Mouse (Mus musculus): ENCODE data around the gene Vcam1. TPM values are rescaled to one million over a fixed set of nuclear protein-coding genes. Genes with fewer than 3 reads are reported as not detected.

Gene Vcam1
- polyA plus RNA-seq, 1 experiment from 2014 or later, result 52.1 TPM

DNA sequence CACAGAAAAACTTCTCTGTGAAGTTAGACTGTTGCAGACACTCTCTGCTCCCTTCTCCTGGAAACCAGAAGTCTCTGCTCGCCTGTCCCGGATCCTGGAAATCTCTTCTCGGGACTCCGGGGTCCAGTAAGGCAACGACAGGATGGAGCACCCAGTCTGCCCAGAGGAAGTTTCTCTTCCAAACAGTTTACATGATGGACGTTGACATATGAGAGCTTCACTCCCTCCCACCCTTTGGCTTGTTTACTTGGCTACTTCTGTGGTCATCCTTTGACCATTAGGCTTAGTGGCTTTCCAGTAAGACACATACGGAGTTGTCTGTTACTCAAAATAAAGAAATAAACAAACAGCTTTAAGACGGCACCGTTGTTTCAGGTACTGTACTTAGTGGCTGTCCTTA, 19.2 kb upstream of the Vcam1 start:
- no peak overlapping the region for H3K27ac ChIP-seq
- no peak overlapping the region for H3K4me3 ChIP-seq (replicated peaks)
- no peaks in the 10 kb centered on the region for H3K4me1 ChIP-seq
- H3K9ac ChIP-seq, result no peak overlapping the region
- H3K36me3 ChIP-seq, result no peaks in the 10 kb centered on the region
- no peaks in the 10 kb centered on the region for H3K27me3 ChIP-seq (replicated peaks)
- 0 out of 2 replicates have a peak overlapping the region, but pooled peaks have one; percentile 6 for H3K4me2 ChIP-seq
- WGBS, result 35% methylated on average over 9 of the region's 9 CpGs
- no peak for ATAC-seq (ENCODE audit: insufficient read depth, low FRiP score, low read depth)
- H3K9me3 ChIP-seq, result no peaks in the 10 kb centered on the region

GRCm38 (mm10) chr3:116141226-116141625, 11.7 kb upstream of the Vcam1 start:
- no peaks in the 10 kb centered on the region for H3K4me1 ChIP-seq
- WGBS, result 92% methylated on average over 3 of the region's 3 CpGs
- no peak overlapping the region for H3K4me3 ChIP-seq (replicated peaks)
- no peak overlapping the region for H3K27ac ChIP-seq
- no peaks in the 10 kb centered on the region for H3K27me3 ChIP-seq (replicated peaks)
- H3K9me3 ChIP-seq, result no peaks in the 10 kb centered on the region
- H3K4me2 ChIP-seq, result no peak overlapping the region
- no peaks in the 10 kb centered on the region for H3K36me3 ChIP-seq
- no peak for ATAC-seq (ENCODE audit: insufficient read depth, low FRiP score, low read depth)
- H3K9ac ChIP-seq, result no peak overlapping the region

DNA sequence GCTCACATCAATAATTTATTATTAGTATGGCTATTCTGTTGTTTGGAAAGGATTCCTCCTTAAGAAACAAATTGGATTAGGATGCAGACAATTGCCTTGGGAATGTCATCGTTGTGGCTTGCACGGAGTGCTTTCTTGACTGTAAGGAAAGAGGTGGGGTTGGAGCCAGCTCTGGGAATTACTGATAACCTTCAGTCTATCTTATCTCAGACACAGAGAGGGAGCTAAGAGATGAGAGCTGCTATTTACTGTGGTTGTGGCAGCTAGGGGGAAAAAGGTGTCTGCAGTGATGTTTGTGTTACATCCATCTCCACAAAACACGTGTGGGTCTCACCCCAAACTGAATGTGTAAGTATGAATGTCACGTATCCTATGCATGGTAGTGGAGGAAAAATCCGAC, 9.5 kb upstream of the Vcam1 start:
- WGBS, result 60% methylated on average over 5 of the region's 5 CpGs
- Histone ChIP-seq H3K36me3 (no peaks in the 10 kb centered on the region), H3K4me2 (no peak overlapping the region)

DNA sequence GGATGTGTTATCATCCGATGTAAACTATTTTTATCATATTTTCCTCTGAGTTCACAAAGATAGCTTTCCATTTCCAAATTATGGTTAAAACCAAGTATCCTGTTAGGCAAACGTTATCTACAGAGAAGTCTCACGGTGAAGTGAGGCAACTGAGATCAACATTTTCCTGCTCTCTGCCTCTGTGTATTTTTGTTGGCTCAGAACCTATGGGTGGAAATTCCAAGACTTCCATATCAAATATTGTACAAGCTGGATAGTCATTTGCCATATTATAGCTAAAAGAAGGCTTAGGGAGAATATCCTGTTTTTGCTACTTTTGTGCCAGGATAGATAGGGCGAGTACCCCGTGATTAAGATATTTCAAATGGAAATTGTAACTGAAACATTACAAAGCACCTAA, 8.6 kb upstream of the Vcam1 start:
- no peak for ATAC-seq (ENCODE audit: insufficient read depth, low FRiP score, low read depth)

More for the DNA sequence above, 9.5 kb upstream of the Vcam1 start:
- H3K4me1 ChIP-seq, result no peaks in the 10 kb centered on the region
- H3K4me3 ChIP-seq (replicated peaks), result no peak overlapping the region
- no peaks in the 10 kb centered on the region for H3K27me3 ChIP-seq (replicated peaks)
- H3K27ac ChIP-seq, result no peak overlapping the region
- H3K9ac ChIP-seq, result no peak overlapping the region
- H3K9me3 ChIP-seq, result no peaks in the 10 kb centered on the region
- no peak for ATAC-seq (ENCODE audit: insufficient read depth, low FRiP score, low read depth)

GRCm38 (mm10) chr3:116133363-116133762, 3.9 kb upstream of the Vcam1 start:
- no peak overlapping the region for H3K27ac ChIP-seq
- no peaks in the 10 kb centered on the region for H3K9me3 ChIP-seq
- WGBS, result 49% methylated on average over 5 of the region's 5 CpGs
- no peak overlapping the region for H3K9ac ChIP-seq
- H3K4me3 ChIP-seq (replicated peaks), result no peak overlapping the region
- H3K36me3 ChIP-seq, result no peaks in the 10 kb centered on the region
- H3K4me2 ChIP-seq, result no peak overlapping the region
- no peak for ATAC-seq (ENCODE audit: insufficient read depth, low FRiP score, low read depth)
- H3K4me1 ChIP-seq, result no peaks in the 10 kb centered on the region
- H3K27me3 ChIP-seq (replicated peaks), result no peaks in the 10 kb centered on the region

More for the DNA sequence above, 8.6 kb upstream of the Vcam1 start:
- Histone ChIP-seq H3K4me1 (no peaks in the 10 kb centered on the region), H3K9ac (no peak overlapping the region), H3K27ac (no peak overlapping the region), H3K36me3 (no peaks in the 10 kb centered on the region), H3K4me2 (no peak overlapping the region), H3K4me3 (replicated peaks) (no peak overlapping the region), H3K27me3 (replicated peaks) (no peaks in the 10 kb centered on the region), H3K9me3 (no peaks in the 10 kb centered on the region)
- 71% methylated on average over 5 of the region's 5 CpGs for WGBS

GRCm38 (mm10) chr3:116130711-116131110, 1.2 kb upstream of the Vcam1 start:
- no peak overlapping the region for H3K4me2 ChIP-seq
- H3K4me1 ChIP-seq, result 0 out of 2 replicates have a peak, but pooled peaks cover 3% of the 10 kb centered on the region
- no peaks in the 10 kb centered on the region for H3K36me3 ChIP-seq
- ATAC-seq (ENCODE audit: insufficient read depth, low FRiP score, low read depth), result no peak
- H3K4me3 ChIP-seq (replicated peaks), result no peak overlapping the region
- no peaks in the 10 kb centered on the region for H3K9me3 ChIP-seq
- H3K27me3 ChIP-seq (replicated peaks), result no peaks in the 10 kb centered on the region
- no peak overlapping the region for H3K27ac ChIP-seq
- WGBS, result 84% methylated on average over 3 of the region's 3 CpGs
- no peak overlapping the region for H3K9ac ChIP-seq

DNA sequence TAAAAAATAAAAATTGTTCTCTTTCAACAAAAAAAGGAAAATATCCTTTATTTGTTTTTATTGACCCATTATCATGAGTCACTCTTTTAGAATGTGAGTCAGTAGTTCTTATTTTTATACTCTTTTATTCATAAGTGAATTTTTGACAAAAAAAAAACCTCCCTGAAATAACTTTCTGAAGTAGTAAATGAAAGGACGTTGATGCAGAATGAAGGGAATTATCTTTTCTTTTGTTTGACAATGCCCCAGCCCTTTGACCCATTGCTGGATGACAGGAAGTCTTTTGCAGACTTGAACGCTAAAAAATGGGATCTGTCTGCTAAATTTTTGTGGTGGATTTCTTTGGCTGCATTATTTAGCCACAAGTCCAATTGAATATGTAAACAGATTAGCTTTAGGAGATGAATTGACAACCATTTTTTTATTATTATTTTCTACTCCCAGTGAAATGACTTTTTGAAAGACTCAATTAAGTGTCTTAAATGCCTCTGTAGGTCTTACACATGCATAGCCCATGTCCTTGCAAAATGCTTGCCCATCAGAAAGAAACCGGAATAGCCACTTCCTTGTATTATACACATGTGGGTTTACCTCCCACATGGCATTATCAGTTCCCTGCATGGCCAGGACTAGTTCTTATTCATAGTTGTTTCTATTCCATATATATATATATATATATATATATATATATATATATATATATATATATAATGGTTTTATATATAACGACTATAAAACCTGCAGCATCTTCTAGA, 530 bp upstream of the Vcam1 start:
- Histone ChIP-seq H3K9me3 (no peaks in the 10 kb centered on the region), H3K4me1 (0 out of 2 replicates have a peak, but pooled peaks cover 3% of the 10 kb centered on the region), H3K4me3 (replicated peaks) (no peak overlapping the region), H3K36me3 (no peaks in the 10 kb centered on the region), H3K27me3 (replicated peaks) (no peaks in the 10 kb centered on the region), H3K4me2 (no peak overlapping the region), H3K27ac (no peak overlapping the region), H3K9ac (no peak overlapping the region)
- WGBS, result 39% methylated on average over 4 of the region's 4 CpGs
- ATAC-seq (ENCODE audit: insufficient read depth, low FRiP score, low read depth), result no peak

DNA sequence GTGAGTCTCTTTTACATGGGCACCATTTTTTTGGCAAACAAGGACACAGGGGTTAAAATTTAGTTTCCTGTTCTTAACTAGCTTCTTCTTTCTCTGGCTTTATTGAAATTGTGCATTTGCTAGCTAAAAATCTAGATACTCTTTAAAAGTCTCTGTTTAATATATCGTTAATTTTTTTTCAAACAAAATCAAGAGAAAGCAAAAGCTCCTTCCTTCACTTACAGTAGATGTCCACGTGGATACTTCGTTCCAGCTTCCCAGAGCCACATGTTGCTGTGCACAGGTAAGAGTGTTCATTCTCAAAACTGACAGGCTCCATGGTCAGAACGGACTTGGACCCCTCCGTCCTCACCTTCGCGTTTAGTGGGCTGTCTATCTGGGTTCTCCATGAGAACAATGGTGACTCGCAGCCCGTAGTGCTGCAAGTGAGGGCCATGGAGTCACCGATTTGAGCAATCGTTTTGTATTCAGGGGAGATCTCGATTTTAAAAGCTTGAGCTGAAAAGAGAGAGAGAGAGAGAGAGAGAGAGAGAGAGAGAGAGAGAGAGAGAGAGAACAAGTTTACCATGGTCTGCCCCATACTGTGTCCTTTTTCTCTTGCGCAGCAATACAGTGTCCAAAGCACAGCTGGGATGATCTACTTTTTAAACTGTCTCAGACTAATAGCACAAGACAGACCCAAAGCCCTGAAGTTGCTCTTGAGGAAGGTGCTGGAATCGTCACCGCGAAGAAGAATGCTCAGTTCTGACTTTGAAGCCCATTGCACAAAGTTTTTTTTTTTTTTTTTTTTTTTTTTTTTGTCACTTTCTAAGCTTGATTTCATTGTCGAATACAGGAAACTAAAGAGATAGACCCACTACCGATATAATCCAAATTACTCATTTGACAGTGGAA, 930 bp downstream of the Vcam1 start:
- Histone ChIP-seq H3K4me2 (peak overlapping the region; percentile 34), H3K4me3 (replicated peaks) (peak overlapping the region; percentile 39), H3K9ac (0 out of 2 replicates have a peak overlapping the region, but pooled peaks have one; percentile 29), H3K36me3 (no peaks in the 10 kb centered on the region), H3K4me1 (0 out of 2 replicates have a peak, but pooled peaks cover 3% of the 10 kb centered on the region), H3K27ac (peak overlapping the region; percentile 63), H3K27me3 (replicated peaks) (no peaks in the 10 kb centered on the region), H3K9me3 (no peaks in the 10 kb centered on the region)
- 61% methylated on average over 18 of the region's 18 CpGs for WGBS
- no peak for ATAC-seq (ENCODE audit: insufficient read depth, low FRiP score, low read depth)

GRCm38 (mm10) chr3:116127836-116128235, 1.7 kb downstream of the Vcam1 start:
- H3K9ac ChIP-seq, result no peak overlapping the region
- WGBS, result 55% methylated on average over 3 of the region's 3 CpGs
- no peak overlapping the region for H3K27ac ChIP-seq

GRCm38 (mm10) chr3:116127281-116127680, 2.2 kb downstream of the Vcam1 start:
- Histone ChIP-seq H3K9ac (no peak overlapping the region), H3K36me3 (no peaks in the 10 kb centered on the region), H3K9me3 (no peaks in the 10 kb centered on the region), H3K4me2 (peak overlapping the region; percentile 37), H3K4me3 (replicated peaks) (peak overlapping the region; percentile 39; the same call in 1 of the 2 replicates), H3K4me1 (0 out of 2 replicates have a peak, but pooled peaks cover 3% of the 10 kb centered on the region), H3K27me3 (replicated peaks) (no peaks in the 10 kb centered on the region), H3K27ac (no peak overlapping the region)
- 27% methylated on average over 2 of the region's 2 CpGs for WGBS
- ATAC-seq (ENCODE audit: insufficient read depth, low FRiP score, low read depth), result no peak

More at GRCm38 (mm10) chr3:116127836-116128235, 1.7 kb downstream of the Vcam1 start:
- Histone ChIP-seq H3K9me3 (no peaks in the 10 kb centered on the region), H3K27me3 (replicated peaks) (no peaks in the 10 kb centered on the region), H3K4me2 (peak overlapping the region; percentile 34; the same call in 1 of the 2 replicates), H3K4me1 (0 out of 2 replicates have a peak, but pooled peaks cover 3% of the 10 kb centered on the region), H3K36me3 (no peaks in the 10 kb centered on the region), H3K4me3 (replicated peaks) (peak overlapping the region; percentile 39)
- ATAC-seq (ENCODE audit: insufficient read depth, low FRiP score, low read depth), result no peak

GRCm38 (mm10) chr3:116126508-116127190, 2.8 kb downstream of the Vcam1 start:
- Histone ChIP-seq H3K36me3 (no peaks in the 10 kb centered on the region), H3K4me2 (peak overlapping the region; percentile 37), H3K4me1 (0 out of 2 replicates have a peak, but pooled peaks cover 3% of the 10 kb centered on the region), H3K9ac (no peak overlapping the region), H3K4me3 (replicated peaks) (peak overlapping the region; percentile 39; the same call in 1 of the 2 replicates), H3K27ac (no peak overlapping the region), H3K27me3 (replicated peaks) (no peaks in the 10 kb centered on the region), H3K9me3 (no peaks in the 10 kb centered on the region)
- no peak for ATAC-seq (ENCODE audit: insufficient read depth, low FRiP score, low read depth)
- WGBS, result 71% methylated on average over 7 of the region's 7 CpGs

All from stomach, embryonic 15.5 days (tissue).